Mouse (Mus musculus) bone marrow macrophage, adult 2 months (primary cell): ENCODE measurements at regions not wholly inside any gene's neighbourhood (a gene's known extent, or its start where the extent isn't known, plus 50 kb on each side); places are given as distances from the start of the nearest gene placed in this dataset.

Experiments used
- H3K27ac ChIP-seq: 2 replicates; pipeline ENCODE4 v1.5.1; 2012; ENCODE audit warnings: low read depth, low read length; ENCODE audit not compliant: insufficient read depth
- H3K4me1 ChIP-seq: 2 replicates; pipeline ENCODE4 v1.6.1; 2012; ENCODE audit warnings: low read length; ENCODE audit not compliant: control insufficient read depth, insufficient read depth
- H3K4me3 ChIP-seq: 2 replicates; pipeline ENCODE4 v1.5.1; 2012; ENCODE audit warnings: mild to moderate bottlenecking, low read length, moderate library complexity; ENCODE audit not compliant: insufficient read depth
- CTCF ChIP-seq: IDR thresholded peaks from 2 replicates; pipeline ENCODE4 v1.5.1; 2012; ENCODE audit warnings: low read depth, mild to moderate bottlenecking, low read length, moderate library complexity
- POLR2A ChIP-seq: IDR thresholded peaks from 2 replicates; pipeline ENCODE4 v1.6.1; 2012; ENCODE audit warnings: mild to moderate bottlenecking, low read depth, low read length, borderline replicate concordance

DNA sequence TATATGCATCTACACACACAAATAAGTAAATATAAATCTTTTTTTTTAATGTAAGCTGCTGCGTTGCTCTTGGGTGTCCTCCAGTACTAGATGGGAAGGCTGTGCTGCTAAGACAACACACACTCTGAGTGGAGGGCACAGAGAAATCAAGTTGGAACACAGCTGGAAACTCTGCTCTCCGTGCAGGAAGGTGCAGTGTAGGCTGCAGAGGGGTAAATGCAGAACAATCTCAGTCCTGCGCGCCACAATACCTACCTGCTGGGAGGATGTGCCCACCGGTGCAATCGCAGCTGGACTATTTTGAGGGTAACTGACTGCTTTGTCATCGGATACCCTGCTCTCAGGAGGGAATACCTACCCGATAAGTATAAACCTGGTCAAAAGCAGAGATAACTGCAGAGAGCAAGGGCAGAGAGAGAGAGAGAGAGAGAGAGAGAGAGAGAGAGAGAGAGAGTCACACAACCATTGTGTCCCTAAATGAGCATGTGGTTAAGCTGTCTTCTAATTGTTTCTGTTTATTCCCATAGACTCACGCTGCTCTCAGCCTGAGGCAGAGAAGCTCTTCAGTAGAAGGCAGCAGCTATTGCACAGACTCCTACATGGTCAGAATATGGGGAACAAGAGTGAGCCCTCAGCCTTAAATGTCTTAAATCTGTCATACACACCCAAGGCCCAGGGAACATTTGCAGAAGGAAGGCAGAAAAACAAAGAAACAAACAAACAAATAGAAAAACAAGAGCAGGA lies 167.9 kb upstream of the Jade1 start:
- TF ChIP-seq POLR2A: no peak
- no peak for TF ChIP-seq CTCF
- Histone ChIP-seq H3K27ac (no peak overlapping the region), H3K4me1 (peaks cover 12% of the 10 kb centered on the region), H3K4me3 (no peak overlapping the region)

DNA sequence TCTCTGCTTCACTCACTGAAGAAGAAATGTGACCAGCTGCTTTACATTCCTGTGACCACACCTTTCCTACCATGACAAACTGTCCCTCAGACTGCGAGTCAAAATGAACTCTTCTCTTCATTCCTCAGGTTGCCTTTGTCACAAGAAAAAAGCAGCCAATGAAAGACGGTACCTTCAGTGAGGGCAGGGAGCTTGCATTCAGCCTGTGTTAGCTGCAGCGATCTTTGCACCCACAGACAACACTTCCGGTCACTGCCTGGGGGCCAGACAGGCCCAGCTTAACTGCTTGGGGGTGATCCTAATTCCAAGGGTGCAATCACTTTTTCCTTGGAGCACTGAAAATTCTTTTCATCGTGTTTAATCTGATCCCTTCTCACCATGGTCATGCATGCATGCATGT lies 169.2 kb upstream of the Jade1 start:
- Histone ChIP-seq H3K4me3 (no peak overlapping the region), H3K4me1 (peaks cover 12% of the 10 kb centered on the region), H3K27ac (no peak overlapping the region)
- TF ChIP-seq CTCF (no peak), POLR2A (no peak)

DNA sequence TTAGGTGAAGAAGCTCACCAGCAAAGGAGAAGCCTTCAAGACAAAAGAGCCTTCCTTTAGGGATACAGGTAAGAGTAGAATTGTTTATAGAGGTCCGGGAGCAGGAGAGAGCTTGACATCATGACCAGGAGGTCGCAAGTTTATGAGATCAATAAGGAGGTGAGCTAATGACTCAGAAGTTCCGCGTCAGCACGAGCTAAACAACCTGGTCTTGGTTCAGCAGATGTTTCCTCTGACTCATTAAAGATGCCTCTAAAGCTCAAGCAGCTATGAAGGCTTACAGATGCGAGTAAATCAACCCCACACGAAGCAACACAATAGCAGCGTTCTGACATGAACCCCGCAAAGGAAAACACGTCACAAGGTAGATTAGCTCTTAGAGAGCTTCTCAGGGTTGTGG lies 171.1 kb upstream of the Jade1 start:
- Histone ChIP-seq H3K4me1 (peaks cover 2% of the 10 kb centered on the region; the same call in 1 of the 2 replicates), H3K27ac (no peak overlapping the region), H3K4me3 (no peak overlapping the region)
- TF ChIP-seq POLR2A (no peak), CTCF (no peak)

DNA sequence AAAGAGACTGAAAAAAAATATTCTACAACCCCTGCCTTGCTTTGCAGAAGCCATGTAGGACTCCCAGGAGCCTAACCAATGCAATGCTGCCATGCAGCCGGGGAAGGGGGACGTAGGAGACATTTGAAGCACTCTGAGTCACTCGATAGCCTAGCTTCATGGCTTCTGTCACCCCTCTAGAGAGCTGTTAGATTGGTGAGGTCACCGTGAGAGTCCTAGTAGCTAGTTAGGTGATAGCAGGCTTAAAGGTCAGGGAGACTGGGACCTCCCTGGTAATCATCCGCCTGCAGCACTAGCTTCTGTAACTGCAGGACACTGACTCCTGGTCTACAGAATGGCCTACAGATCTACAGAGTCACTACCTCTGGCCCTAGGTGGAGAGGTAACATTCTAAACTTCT lies 177.0 kb upstream of the Jade1 start:
- H3K4me1 ChIP-seq: peaks cover 22% of the 10 kb centered on the region
- TF ChIP-seq CTCF: no peak
- TF ChIP-seq POLR2A: no peak

DNA sequence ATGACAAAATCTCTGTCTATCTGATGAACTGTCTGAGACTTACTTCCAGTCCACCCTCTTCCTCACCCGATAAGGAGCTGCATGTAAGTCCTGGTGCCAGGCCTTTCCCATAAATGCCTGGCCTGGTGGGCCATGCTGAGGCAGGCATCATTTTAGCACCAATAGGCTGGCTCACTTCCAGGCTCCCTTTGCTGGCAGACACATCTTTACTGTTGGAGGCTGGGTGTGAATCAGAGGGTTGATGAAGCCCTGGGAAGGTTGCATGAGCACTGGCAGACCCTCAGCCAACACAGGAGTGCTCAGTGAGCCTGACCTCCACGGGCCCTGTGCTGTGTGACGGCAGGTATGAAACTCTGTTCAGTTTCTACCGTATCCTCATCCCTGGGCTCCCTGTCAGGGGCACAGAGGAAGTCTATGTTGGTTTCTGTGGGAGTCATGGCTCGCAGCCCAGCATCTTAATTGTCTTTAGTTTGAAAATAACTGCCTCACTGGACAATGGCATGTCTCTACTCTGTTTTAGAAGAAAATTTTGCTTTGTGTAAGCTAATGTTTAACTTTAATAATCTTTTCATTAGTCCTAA lies 177.6 kb upstream of the Jade1 start:
- no peak overlapping the region for H3K4me3 ChIP-seq
- TF ChIP-seq CTCF (no peak), POLR2A (no peak)
- no peak overlapping the region for H3K27ac ChIP-seq
- H3K4me1 ChIP-seq: peaks cover 22% of the 10 kb centered on the region

More for the DNA sequence above, 177.0 kb upstream of the Jade1 start:
- Histone ChIP-seq H3K4me3 (no peak overlapping the region), H3K27ac (no peak overlapping the region)

DNA sequence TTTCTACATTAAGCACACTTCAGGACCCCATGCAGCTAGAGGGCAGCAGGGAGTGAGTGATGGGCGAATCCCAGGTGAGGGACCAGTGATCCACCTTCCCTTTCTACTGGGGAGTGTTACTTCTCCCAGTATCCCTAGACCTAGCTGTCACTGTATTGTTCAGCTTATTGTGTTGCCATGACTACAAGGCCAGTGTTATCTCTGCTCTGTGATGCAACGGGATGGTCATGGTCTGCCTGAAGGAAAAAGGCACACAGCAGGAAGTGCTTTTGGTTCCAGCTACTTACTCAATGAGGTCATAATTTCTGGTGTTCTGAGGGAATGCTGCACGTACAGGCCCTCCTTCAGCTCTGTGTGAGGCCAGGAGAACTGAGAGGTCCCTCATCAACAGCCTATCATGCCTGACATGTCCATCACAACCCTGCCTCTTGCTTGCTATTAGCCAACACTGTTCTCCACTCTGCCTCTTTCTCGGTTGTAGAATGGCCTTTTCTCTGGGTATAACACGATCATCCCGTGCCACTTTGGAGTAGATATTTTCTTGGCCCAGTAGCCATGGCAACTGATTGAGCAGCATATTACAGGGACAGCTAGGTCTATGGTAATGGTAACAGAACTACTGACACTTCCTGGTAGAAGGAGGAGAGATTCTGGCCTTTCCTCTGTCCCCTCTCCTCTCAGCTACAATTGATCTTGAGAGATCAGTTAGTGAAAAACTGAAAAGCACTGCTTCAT lies 178.5 kb upstream of the Jade1 start:
- H3K27ac ChIP-seq: no peak overlapping the region

DNA sequence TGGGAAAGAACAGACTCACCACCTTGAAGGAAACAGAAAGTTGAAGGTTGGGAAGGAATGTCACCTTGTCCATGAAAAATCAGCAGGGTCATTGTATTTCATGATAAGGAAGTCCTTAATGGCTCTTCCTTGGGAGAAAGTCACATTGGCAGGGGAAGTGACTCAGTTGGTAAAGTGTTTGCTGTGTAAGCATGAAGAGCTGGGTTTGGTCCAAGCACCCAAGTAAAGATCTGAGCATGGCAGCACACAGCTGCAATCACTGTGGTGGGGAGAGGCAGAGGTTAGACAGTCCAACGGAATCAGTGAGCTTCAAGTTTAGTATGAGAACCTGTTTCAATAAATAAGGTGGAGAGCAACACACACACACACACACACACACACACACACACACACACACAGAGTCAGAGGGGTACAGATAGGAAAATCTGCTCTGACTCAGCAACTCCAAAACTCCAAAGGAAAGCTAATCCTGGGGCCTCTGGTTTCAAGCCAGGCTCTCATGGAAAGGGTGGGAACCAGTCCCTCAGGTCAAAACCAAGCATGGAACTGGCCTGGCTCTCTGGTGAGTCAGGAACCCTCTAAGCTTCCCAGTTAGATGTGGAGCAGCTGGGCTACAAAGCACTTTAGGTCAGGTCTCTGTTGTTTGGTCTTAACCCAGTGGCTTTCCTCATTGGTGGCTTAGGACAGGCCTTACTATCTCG lies 180.2 kb upstream of the Jade1 start:
- H3K27ac ChIP-seq: peak overlapping the region; percentile 56
- H3K4me3 ChIP-seq: no peak overlapping the region
- H3K4me1 ChIP-seq: peaks cover 22% of the 10 kb centered on the region
- TF ChIP-seq CTCF (no peak), POLR2A (no peak)

More for the DNA sequence above, 178.5 kb upstream of the Jade1 start:
- TF ChIP-seq POLR2A (no peak), CTCF (no peak)
- Histone ChIP-seq H3K4me3 (no peak overlapping the region), H3K4me1 (peaks cover 22% of the 10 kb centered on the region)

DNA sequence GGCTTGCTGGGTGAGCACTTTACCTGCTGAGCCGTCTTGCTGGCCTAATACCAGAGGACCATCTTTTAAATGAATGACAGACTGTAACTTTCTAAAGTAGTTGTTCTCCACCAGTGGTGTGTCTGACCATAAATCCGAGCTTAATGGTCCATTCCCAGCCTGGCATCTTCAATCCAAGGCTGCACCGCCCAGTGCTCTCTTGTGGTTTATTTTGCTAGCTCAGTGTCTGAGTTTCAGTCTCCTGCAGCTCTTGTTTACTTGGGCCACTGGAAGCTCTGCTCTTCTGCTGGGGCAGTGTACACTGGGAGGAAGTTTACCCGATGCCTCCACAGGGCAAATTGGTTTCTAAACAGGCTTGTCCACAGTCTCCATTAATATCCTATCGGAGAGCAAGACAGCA lies 182.3 kb upstream of the Jade1 start:
- H3K4me3 ChIP-seq: no peak overlapping the region
- H3K27ac ChIP-seq: no peak overlapping the region
- H3K4me1 ChIP-seq: peaks cover 22% of the 10 kb centered on the region
- TF ChIP-seq CTCF: no peak
- TF ChIP-seq POLR2A: no peak

DNA sequence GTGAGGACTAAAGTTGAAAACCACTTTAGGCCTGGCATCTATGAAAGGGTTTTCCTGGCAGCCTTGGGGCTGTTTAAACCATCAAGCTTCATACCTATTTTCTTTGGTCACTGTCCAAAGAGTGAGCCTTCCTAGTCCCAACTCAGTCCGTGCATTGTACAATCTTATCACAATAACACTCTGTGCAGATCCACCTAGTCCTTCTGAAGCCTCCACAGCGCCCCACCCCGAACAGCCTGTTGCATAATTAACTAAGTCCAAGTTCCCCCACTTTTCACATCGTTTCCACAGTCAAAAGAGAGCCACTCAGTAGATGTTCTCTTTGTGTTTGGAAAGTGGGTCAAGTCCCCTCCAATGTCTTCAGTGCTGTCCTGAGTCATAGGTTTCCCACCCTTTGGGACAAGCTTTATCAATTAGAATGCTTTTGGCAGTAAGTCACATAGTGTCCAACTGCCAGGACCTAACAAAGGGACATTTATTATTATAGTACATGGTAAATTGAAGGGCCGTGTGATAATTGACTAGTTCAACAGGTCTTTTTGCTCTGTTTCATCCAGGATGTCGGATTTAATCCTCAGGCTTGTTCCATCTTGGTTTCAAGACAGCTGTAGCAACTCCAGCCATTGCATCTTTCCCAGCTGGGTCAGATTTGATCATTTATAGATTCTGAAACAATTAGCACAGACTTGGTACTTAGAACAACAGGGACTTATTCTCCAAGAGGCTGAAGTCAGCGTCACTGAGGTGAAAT lies 187.0 kb upstream of the Jade1 start:
- TF ChIP-seq POLR2A (no peak), CTCF (no peak)
- H3K27ac ChIP-seq: no peak overlapping the region
- H3K4me3 ChIP-seq: no peak overlapping the region

More for the DNA sequence above, 187.0 kb upstream of the Jade1 start:
- peaks cover 20% of the 10 kb centered on the region for H3K4me1 ChIP-seq
